Mouse (Mus musculus): Measurements from ENCODE around the gene Uts2.
A peak's percentile ranks its signal among the peaks of the same experiment; 100 is the strongest.
"Not testable (repeated sequence)": the region's sequence is repeated elsewhere in the genome, so short reads cannot be mapped to it uniquely, and the experiment has no call there.

Uts2 gene

DNA sequence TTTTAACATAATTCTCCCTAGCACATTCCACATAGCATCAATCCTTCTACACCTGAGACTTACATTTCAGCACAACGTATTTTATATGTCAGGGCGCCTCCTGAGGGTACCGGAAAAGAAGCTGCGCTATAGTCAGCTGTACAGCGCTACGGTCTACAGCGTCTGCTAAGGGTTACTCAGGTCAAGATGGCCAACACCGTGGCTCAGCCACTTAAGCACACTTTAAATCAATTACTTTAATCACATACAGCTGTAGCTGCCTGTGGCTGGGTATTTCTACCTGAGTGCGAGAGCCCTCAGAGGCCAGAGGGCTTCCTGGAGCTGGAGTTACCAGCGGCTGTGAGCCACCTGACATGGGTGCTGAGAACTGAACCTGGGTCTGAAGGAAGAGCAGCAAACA is 19.0 kb downstream of the Uts2 start:
- DNase-seq (ENCODE audit: low spot score), result no peak

DNA sequence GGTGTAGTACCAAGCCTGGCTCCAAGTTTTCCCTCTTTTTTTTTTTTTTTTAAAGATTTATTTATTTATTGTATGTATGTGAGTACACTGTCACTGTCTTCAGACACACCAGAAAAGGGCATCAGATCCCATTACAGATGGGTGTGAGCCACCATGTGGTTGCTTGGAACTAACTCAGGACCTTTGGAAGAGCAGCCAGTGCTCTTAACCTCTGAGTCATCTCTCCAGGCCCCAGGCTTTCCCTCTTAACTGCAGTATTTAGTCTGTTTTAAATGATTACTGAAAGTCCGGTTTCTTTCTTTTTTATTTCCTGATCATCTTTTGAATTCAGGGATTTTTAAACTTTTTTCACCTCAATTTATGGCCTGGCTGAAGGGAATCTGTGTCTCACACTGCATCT is 20.5 kb downstream of the Uts2 start:
- DNase-seq (ENCODE audit: low spot score), result not testable (repeated sequence)

DNA sequence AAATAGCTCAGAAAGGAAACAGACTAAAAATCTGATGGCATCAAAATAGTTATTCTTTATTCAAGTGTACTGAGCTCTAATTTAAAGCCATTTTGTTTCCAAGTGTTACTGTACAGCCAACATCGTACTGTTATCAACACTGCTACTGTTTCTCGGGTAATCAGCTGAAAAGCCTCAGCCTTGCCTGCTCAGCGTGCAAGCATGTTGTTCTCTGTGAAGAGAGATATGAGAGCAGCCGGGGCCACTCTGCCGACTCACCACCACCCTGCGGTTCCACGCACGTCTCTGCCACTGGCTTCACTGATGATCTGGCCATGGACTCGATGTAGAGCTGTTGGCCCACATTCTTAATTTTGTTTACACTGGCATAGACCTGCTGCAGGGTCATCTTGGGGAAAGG is 27.3 kb downstream of the Uts2 start:
- no peak for DNase-seq (ENCODE audit: low spot score)

DNA sequence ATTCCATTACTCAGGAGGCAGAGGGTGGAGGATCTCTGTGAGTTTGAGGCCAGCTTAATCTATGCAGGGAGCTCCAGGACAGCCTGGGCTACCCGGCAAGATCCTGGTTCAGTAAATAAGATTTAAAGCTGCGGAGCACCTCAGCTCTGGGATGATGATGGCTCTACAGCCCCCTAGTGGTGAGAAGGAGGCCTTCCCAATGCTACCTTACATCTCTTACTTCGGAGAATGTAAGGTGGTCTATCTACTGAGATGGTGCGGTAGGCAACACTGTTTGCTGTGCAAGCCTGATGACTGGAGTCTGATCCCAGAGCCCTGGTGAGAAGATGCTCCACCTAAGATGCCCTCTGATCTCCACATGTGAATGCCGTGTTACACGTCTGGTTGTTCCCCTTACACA is 30.1 kb downstream of the Uts2 start:
- DNase-seq (ENCODE audit: low spot score), result peak; percentile 78

DNA sequence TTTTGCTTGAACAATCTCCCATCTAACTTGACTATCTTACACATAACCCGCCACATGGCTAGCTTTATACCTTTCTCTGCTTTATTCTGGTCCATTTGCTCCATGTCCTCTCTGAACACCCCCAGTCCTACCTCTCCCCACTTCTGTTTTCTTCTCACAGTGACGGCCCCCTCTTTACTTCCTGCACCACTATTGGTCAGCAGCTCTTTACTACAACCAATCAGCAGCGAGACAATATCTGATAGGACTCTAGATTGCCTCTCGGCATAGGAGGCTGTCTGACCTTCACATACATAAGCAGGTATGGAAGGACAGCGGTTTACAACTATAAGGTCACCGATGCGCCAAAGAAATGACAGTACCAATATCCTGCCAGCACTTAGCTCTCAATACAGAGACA is 39.6 kb downstream of the Uts2 start:
- DNase-seq (ENCODE audit: low spot score), result no peak

DNA sequence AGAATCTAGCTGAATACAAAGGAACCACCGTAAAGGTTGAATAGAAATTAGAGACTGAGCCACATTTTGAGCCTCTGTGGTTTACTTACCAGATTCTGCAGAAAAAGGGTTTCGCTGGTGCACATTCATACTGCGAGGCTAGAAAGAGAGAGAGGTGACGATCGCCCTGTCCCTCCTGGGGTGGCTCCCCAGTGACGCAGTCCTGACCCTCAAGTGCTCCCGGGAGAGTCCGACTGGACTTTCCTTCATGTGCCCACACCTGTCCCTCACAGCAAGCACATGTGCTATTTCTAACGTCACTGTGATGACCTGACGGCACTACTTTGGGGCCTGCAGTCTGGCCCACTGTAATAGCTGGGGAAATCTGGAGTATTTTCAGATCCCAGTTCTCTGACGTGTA is 40.9 kb downstream of the Uts2 start:
- no peak for DNase-seq (ENCODE audit: low spot score)

DNA sequence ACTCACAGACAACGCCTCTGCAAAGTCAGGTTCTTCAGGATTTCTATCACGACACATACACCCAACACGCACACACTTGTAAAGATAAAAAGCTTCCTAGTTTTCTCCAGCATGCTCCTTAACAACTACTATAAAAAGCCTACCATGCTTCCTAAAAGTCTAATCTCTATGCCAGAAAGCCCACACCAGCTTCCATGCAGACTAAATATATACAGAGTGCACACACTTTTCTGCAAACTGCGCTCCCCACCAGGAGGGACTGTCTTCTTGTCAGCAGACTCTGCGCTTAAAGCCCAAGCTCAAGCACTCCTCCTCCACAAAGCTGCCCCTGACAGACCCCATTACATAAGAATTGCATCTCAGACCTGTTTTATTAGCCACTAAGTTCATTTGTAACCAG is 44.6 kb downstream of the Uts2 start:
- no peak for DNase-seq (ENCODE audit: low spot score)

DNA sequence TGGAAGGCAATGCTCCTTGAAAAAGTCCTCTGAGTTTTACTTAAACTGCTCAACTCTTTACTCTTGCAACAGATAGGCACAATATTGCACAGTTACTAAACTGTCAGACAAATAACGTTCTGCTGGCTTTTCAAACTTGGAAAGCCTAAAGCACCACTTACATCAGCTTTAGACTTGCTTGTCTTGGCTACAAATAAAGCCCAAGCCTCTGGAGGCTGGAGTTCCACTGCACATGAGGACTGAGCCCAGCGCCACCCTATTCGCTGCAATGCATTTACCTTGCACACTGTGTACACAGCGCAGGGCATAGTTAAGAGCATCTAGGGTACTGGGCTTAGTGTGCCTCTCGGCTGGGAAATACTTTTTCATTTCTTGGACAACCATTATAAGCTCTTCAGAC is 46.4 kb downstream of the Uts2 start:
- DNase-seq (ENCODE audit: low spot score), result peak; percentile 3

DNA sequence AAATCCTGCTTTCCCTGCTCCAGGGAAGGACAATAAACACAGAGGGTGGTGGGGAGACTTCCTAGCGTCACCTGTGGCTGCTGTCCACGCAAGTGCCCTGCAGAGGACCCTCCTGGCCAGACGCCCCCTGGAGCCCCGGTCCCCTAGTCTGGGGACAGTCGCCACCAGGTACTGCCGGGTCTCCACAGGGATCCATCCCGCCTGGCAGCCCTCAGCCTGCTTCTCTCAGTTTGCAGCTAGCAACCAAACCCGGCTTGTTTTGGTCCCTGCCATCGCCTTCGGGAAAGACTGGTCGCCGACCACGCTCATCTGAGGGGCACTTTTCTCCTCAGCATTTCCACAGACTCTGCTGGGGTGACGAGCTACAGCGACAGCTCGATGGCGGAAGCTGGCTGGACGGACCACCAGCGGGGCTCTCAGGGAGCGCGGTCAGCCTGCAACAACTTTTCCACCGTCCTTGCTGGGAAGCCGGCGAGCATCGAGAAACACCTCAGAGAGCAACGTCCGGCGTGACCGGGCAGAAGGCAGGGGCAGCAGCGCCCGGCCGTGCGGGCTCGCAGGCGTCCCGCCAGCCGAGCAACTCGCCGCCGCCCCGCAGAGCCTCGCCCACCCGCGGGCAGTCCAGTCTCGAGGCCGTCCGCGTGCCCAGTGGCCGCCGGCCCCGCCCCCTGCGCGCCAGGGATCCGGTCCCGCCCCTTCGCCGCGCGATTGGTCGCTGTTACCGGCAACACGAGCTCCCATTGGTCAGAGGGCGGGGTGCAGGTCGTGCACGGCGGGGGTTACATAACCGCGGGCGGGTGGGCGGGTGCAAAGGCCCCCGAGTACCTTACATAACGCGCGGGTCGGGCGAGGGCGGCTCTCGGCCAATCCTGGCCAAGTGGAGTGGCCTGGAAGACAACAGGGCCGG is 47.4 kb downstream of the Uts2 start, which contains the start of gene Per3:
Gene Per3 (minus strand): TSS at position 629 of the 907 bp plus-strand sequence.
- peak; percentile 94 for DNase-seq (ENCODE audit: low spot score)

DNA sequence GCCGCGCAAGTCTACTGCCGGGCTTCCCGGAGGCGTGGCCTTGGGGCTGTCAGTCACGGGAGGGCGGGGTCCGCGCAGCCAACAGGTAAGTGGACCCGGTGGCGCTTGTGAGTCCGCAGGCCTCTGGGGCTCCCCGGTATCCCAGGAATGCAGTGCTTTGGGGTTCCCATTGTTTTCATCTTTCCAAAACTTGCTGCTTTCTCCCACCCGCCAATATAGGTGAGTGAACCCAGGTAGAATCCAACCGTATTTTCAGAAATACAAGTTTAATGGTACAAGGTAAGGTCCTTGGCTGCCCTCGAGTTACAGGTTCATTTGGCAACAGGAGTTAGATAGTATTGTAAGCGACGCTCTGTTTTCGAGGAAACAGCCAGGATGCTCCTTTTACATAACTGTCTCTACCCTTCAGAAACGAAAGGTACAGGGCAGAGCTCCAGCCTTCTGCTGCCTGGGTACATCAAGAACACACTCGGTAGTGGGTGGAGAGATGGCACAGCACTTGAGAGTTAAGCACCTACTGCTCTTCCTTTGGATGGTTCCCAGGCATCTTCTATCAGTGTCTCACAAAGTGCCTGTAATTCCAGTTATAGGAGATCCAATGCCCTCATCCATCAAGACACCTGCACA is 48.2 kb downstream of the Uts2 start:
- no peak for DNase-seq (ENCODE audit: low spot score)

DNA sequence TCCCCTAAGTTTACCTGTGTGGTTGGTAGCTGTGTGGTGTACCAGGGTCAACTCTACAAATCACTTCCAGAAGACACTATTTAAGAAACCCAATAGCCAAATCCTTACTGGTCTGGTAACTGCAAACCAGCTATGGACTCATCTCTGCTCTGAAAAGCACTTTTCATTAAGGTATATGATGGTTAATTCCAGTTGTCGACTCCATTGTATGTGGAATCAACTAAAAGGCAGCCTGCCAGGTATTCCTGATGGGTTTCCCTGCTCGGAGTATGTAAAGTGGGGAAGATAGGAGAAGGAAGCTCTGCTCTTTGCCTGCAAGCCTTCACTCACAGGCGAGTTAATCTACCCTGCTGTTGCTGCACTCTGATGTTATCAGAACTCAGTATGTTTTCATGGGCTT is 49.6 kb downstream of the Uts2 start:
- no peak for DNase-seq (ENCODE audit: low spot score)

DNA sequence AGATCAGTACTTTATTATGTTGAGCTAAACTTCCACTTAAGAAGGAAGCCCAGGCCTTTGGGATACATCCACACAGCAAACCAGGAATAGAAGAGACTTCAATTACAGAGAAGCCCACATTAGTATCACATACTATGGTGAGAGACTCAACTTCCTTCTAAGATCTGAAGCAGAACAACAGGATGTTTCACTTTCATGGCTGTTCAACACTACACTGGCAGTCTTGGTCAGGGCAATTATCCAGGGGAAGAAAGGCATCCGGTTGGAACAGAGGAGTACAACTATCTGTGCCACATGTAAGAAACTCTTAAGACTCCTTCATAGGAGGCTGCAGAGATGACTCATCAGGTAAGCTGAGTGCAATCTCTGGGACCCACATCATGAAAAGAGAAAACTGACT is 54.3 kb downstream of the Uts2 start:
- DNase-seq (ENCODE audit: low spot score), result no peak
